Mouse (Mus musculus): ENCODE measurements around the gene Syce3. TPM values are rescaled to one million over a fixed set of nuclear protein-coding genes. Genes with fewer than 3 reads are reported as not detected.
A peak's percentile ranks its signal among the peaks of the same experiment; 100 is the strongest.

Syce3 gene
- polyA plus RNA-seq (2016; fragmentation: Nextera tagmentation; extraction: Ambion mirVana), result not detected in 2 replicates

DNA sequence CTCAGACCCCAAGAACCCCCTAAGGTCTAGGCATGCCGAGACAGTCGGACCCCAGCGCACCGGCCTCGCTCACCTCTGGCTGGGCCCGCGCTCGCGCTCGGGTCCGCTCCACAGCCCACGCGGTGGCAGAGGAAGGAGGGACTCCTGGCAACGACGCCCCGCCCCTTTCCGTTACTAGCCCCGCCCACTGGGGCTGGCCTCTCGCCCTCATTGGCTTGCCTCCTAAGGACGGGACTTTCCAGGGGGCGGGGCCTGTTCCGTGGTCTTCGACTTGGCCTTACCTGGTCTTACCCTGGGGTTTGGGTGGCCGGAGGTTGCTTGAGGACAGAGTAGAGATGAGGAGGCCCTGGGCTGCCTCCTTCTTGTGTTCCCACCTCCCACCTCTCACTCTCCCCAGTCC is at the start of gene Syce3:
TSS of gene Syce3 (minus strand) at position 386 of the 400 bp plus-strand sequence.
- H3K27ac ChIP-seq, result no peak within 1 kb of the TSS
- H3K36me3 ChIP-seq, result no peaks in the 10 kb centered on the region
- ATAC-seq (ENCODE audit: low FRiP score, low read depth), result no peak
- H3K9me3 ChIP-seq, result peaks cover 9% of the 10 kb centered on the region
- WGBS, result 83% methylated on average over 24 of the region's 24 CpGs
- H3K4me1 ChIP-seq, result no peaks in the 10 kb centered on the region
- H3K4me2 ChIP-seq (replicated peaks), result no peak within 1 kb of the TSS
- H3K27me3 ChIP-seq (replicated peaks), result no peaks in the 10 kb centered on the region
- no peak within 1 kb of the TSS for H3K9ac ChIP-seq
- H3K4me3 ChIP-seq, result no peak within 1 kb of the TSS

DNA sequence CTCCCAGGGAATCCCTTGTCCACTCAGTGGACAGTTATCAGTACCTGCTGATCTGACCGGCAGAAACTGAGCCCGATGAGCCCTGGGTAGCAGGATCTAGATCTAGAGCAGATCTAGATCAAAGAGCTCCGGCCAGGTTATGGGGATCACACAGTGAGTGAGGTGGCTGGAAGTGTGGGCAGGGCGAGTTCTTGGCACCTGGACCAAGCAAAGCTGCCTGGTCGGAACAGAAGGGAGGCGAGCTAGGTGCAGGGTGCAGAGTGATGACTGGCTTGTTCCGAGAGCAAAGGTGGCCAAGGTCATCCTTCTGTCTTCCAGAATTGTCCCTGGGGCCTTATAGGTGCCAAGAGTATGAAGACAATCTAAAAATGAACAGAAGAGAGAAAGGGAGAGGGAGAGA is 49.5 kb upstream of the Syce3 start:
- no peak overlapping the region for H3K4me3 ChIP-seq
- H3K9me3 ChIP-seq, result no peaks in the 10 kb centered on the region
- 87% methylated on average over 7 of the region's 7 CpGs for WGBS
- H3K36me3 ChIP-seq, result peaks cover 62% of the 10 kb centered on the region
- no peak overlapping the region for H3K4me2 ChIP-seq (replicated peaks)
- no peak overlapping the region for H3K27ac ChIP-seq
- no peak for ATAC-seq (ENCODE audit: low FRiP score, low read depth)
- no peak overlapping the region for H3K9ac ChIP-seq
- peaks cover 13% of the 10 kb centered on the region for H3K4me1 ChIP-seq
- H3K27me3 ChIP-seq (replicated peaks), result no peaks in the 10 kb centered on the region

GRCm38 (mm10) chr15:89458942-89459341 is 48.6 kb upstream of the Syce3 start:
- H3K4me2 ChIP-seq (replicated peaks), result no peak overlapping the region
- H3K9ac ChIP-seq, result no peak overlapping the region
- H3K27ac ChIP-seq, result no peak overlapping the region
- H3K36me3 ChIP-seq, result peaks cover 62% of the 10 kb centered on the region
- WGBS, result 95% methylated on average over 15 of the region's 15 CpGs
- H3K4me3 ChIP-seq, result no peak overlapping the region
- H3K4me1 ChIP-seq, result peaks cover 17% of the 10 kb centered on the region
- no peaks in the 10 kb centered on the region for H3K27me3 ChIP-seq (replicated peaks)
- no peak for ATAC-seq (ENCODE audit: low FRiP score, low read depth)
- H3K9me3 ChIP-seq, result no peaks in the 10 kb centered on the region

DNA sequence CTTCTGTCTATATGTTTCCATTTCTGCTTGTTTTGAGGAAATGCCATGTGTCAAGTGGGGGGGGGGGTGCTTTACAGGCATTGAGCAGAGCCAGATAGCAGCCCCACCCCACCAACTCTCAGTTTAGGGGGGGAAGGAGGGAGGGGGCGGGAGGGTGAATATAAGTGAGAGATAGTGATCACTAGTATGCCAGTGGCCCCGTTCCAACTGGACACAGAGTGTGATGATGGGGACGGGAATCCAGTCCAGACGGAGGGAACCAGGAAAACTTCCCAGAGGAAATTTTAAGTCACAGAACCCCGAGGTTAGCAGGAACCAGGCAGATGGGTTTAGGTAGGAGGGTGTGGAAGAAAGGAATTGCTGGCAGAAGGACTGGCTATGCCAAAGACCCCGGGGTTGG is 45.3 kb upstream of the Syce3 start:
- peaks cover 6% of the 10 kb centered on the region for H3K27me3 ChIP-seq (replicated peaks)
- H3K9ac ChIP-seq, result 0 out of 2 replicates have a peak overlapping the region, but pooled peaks have one; percentile 77
- H3K27ac ChIP-seq, result no peak overlapping the region
- peak overlapping the region; percentile 82 for H3K4me2 ChIP-seq (replicated peaks)
- 87% methylated on average over 6 of the region's 6 CpGs for WGBS
- H3K4me1 ChIP-seq, result peaks cover 21% of the 10 kb centered on the region
- H3K36me3 ChIP-seq, result peaks cover 41% of the 10 kb centered on the region
- no peak for ATAC-seq (ENCODE audit: low FRiP score, low read depth)
- no peaks in the 10 kb centered on the region for H3K9me3 ChIP-seq
- peak overlapping the region; percentile 74 for H3K4me3 ChIP-seq

DNA sequence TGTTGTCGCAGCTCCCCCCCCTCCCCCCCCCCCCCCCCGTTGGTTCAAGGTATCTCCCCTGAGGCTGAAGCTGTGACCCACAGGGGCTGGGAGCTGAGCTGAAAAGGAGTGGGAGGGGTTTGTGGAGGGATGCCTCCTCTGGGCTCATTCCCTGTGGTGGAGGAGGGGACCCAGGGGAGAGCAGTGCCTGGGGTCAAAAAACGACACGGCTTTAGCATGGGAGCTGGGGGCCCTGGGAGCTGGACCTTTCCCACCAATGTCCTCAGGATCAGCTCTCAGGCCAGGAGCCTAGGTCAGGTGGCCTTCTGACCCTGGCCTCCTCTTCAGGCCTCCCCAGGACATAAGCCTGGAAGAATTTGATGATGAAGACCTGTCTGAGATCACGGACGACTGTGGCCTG is 44.6 kb upstream of the Syce3 start:
- Histone ChIP-seq H3K27ac (0 out of 2 replicates have a peak overlapping the region, but pooled peaks have one; percentile 37), H3K9me3 (no peaks in the 10 kb centered on the region), H3K4me1 (peaks cover 21% of the 10 kb centered on the region), H3K36me3 (peaks cover 33% of the 10 kb centered on the region), H3K4me3 (peak overlapping the region; percentile 74), H3K9ac (peak overlapping the region; percentile 77), H3K4me2 (replicated peaks) (peak overlapping the region; percentile 82), H3K27me3 (replicated peaks) (peaks cover 6% of the 10 kb centered on the region)
- peak; percentile 46; the same call in 1 of the 2 replicates for ATAC-seq (ENCODE audit: low FRiP score, low read depth)
- 25% methylated on average over 4 of the region's 6 CpGs for WGBS

DNA sequence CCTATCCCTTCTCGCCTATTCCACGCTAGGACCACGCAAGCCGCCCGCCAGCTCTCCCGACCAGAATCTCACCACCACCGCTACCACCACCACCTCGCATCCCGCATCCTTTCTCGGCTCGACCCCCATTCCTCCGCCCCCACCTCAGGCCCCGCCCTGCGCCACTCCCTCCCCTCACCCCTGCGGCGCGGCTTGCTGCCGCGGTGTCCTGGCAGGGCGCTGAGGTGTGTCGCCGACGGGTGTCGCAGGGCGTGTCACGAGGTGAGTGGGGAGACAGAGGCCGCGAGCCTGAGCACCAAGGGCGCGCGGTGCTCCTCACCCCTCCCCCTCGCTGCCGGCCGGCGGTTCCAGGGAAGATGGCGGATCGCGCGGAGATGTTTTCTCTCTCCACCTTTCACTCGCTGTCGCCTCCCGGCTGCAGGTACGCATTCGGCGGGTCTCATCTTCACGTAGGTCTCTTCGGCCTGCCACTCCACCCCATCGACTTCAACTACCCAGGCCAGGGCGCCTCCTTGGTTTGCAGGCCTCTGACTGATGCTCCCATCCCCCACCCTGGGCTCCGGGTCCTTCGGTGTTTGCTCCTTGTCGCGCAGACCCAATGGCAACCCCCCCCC is 43.7 kb upstream of the Syce3 start, which contains the start of gene Mapk8ip2:
TSS of gene Mapk8ip2 (plus strand) at position 49 of the 614 bp plus-strand sequence.
- peak; percentile 77 for ATAC-seq (ENCODE audit: low FRiP score, low read depth)
- H3K4me2 ChIP-seq (replicated peaks), result peak within 1 kb of the TSS; percentile 82
- under 1% methylated on average over 53 of the region's 53 CpGs for WGBS
- peaks cover 6% of the 10 kb centered on the region for H3K27me3 ChIP-seq (replicated peaks)
- H3K4me1 ChIP-seq, result peaks cover 21% of the 10 kb centered on the region
- H3K4me3 ChIP-seq, result peak within 1 kb of the TSS; percentile 74
- H3K27ac ChIP-seq, result peak within 1 kb of the TSS; percentile 62; the same call in 1 of the 2 replicates
- no peaks in the 10 kb centered on the region for H3K9me3 ChIP-seq
- H3K9ac ChIP-seq, result peak within 1 kb of the TSS; percentile 77
- H3K36me3 ChIP-seq, result peaks cover 26% of the 10 kb centered on the region

GRCm38 (mm10) chr15:89452906-89453864 is 42.9 kb upstream of the Syce3 start:
- Histone ChIP-seq H3K9ac (peak overlapping the region; percentile 77), H3K4me3 (peak overlapping the region; percentile 74), H3K36me3 (peaks cover 20% of the 10 kb centered on the region), H3K27me3 (replicated peaks) (peaks cover 6% of the 10 kb centered on the region), H3K9me3 (no peaks in the 10 kb centered on the region), H3K4me2 (replicated peaks) (peak overlapping the region; percentile 82), H3K4me1 (peaks cover 21% of the 10 kb centered on the region), H3K27ac (peak overlapping the region; percentile 62; the same call in 1 of the 2 replicates)
- peak; percentile 63 for ATAC-seq (ENCODE audit: low FRiP score, low read depth)
- 4% methylated on average over 24 of the region's 24 CpGs for WGBS

- WGBS, result 42% methylated on average over 8 of the region's 8 CpGs
- no peak overlapping the region for H3K4me2 ChIP-seq (replicated peaks)
- no peaks in the 10 kb centered on the region for H3K4me1 ChIP-seq
- no peak overlapping the region for H3K9ac ChIP-seq
- no peak overlapping the region for H3K4me3 ChIP-seq
- no peak for ATAC-seq (ENCODE audit: low FRiP score, low read depth)
- no peaks in the 10 kb centered on the region for H3K27me3 ChIP-seq (replicated peaks)
- no peaks in the 10 kb centered on the region for H3K9me3 ChIP-seq
- no peaks in the 10 kb centered on the region for H3K36me3 ChIP-seq
- no peak overlapping the region for H3K27ac ChIP-seq
Observed at GRCm38 (mm10) chr15:89442486-89443070, 32.3 kb upstream of the Syce3 start.

GRCm38 (mm10) chr15:89435878-89436277 is 25.6 kb upstream of the Syce3 start:
- no peaks in the 10 kb centered on the region for H3K4me1 ChIP-seq
- no peak for ATAC-seq (ENCODE audit: low FRiP score, low read depth)
- H3K4me2 ChIP-seq (replicated peaks), result no peak overlapping the region
- no peaks in the 10 kb centered on the region for H3K9me3 ChIP-seq
- H3K27ac ChIP-seq, result no peak overlapping the region
- 89% methylated on average over 5 of the region's 5 CpGs for WGBS
- no peaks in the 10 kb centered on the region for H3K27me3 ChIP-seq (replicated peaks)
- no peak overlapping the region for H3K9ac ChIP-seq
- no peaks in the 10 kb centered on the region for H3K36me3 ChIP-seq
- no peak overlapping the region for H3K4me3 ChIP-seq

GRCm38 (mm10) chr15:89434136-89434535 is 23.8 kb upstream of the Syce3 start:
- WGBS, result 78% methylated on average over 3 of the region's 3 CpGs
- no peak overlapping the region for H3K9ac ChIP-seq
- no peak overlapping the region for H3K4me2 ChIP-seq (replicated peaks)
- H3K9me3 ChIP-seq, result no peaks in the 10 kb centered on the region
- no peak for ATAC-seq (ENCODE audit: low FRiP score, low read depth)
- no peak overlapping the region for H3K4me3 ChIP-seq
- no peaks in the 10 kb centered on the region for H3K36me3 ChIP-seq
- H3K27ac ChIP-seq, result no peak overlapping the region
- H3K27me3 ChIP-seq (replicated peaks), result no peaks in the 10 kb centered on the region
- H3K4me1 ChIP-seq, result 0 out of 2 replicates have a peak, but pooled peaks cover 3% of the 10 kb centered on the region

DNA sequence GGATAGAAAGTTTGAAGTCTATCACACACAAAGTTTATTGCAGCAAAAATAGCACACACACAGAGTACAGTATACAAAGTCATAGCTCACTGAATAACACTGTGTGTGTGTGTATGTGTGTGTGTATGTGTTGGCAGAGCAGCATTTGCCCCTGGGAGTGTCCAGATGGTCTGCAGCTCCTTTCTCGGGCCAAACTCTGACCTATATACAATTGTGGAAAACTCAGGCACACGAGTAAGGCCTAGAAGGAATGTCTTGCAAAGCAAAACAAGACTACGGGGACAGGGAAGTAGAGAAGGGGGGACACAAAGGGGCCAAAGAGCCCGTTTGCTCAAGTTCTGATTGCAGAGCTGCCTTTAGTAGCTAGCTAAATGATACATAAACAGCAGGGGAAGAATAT is 22.6 kb upstream of the Syce3 start:
- Histone ChIP-seq H3K4me3 (no peak overlapping the region), H3K4me1 (peaks cover 12% of the 10 kb centered on the region; the same call in 1 of the 2 replicates), H3K9ac (no peak overlapping the region), H3K27ac (no peak overlapping the region), H3K36me3 (no peaks in the 10 kb centered on the region), H3K9me3 (no peaks in the 10 kb centered on the region), H3K27me3 (replicated peaks) (no peaks in the 10 kb centered on the region), H3K4me2 (replicated peaks) (no peak overlapping the region)
- ATAC-seq (ENCODE audit: low FRiP score, low read depth), result no peak
- 82% methylated on average over 4 of the region's 4 CpGs for WGBS

GRCm38 (mm10) chr15:89431806-89432205 is 21.5 kb upstream of the Syce3 start:
- Histone ChIP-seq H3K27ac (no peak overlapping the region), H3K36me3 (peaks cover 11% of the 10 kb centered on the region), H3K4me3 (no peak overlapping the region), H3K4me1 (peaks cover 12% of the 10 kb centered on the region; the same call in 1 of the 2 replicates), H3K9ac (no peak overlapping the region), H3K4me2 (replicated peaks) (no peak overlapping the region), H3K9me3 (no peaks in the 10 kb centered on the region), H3K27me3 (replicated peaks) (no peaks in the 10 kb centered on the region)
- 93% methylated on average over 6 of the region's 6 CpGs for WGBS
- no peak for ATAC-seq (ENCODE audit: low FRiP score, low read depth)
